Mouse (Mus musculus) kidney, postnatal 4 days (tissue): ENCODE results near the gene Fam71e1.

Experiments
- DNase-seq, 2 experiments: peaks; one replicate each; pipeline ENCODE4 v3.0.0; 2021; ENCODE audit warnings: mixed read lengths in 2 of 2

Fam71e1 gene

GRCm38 (mm10) chr7:44501563-44502115 lies 5.3 kb downstream of the Fam71e1 start:
- peak; percentile 83 to 86 for DNase-seq

- DNase-seq, result no peak
Observed at GRCm38 (mm10) chr7:44507491-44507890, 11.1 kb downstream of the Fam71e1 start.

- DNase-seq, result no peak
Observed at GRCm38 (mm10) chr7:44519240-44519913, 23.0 kb downstream of the Fam71e1 start.

GRCm38 (mm10) chr7:44520990-44521389 lies 24.6 kb downstream of the Fam71e1 start:
- DNase-seq, result no peak

- DNase-seq, result peak; percentile 80 to 87
Observed at GRCm38 (mm10) chr7:44521710-44522109, 25.3 kb downstream of the Fam71e1 start.

GRCm38 (mm10) chr7:44523056-44523455 lies 26.7 kb downstream of the Fam71e1 start:
- DNase-seq, result no peak

- DNase-seq, result peak; percentile 31 to 56
Observed at GRCm38 (mm10) chr7:44524502-44524901, 28.1 kb downstream of the Fam71e1 start, which contains the start of gene Mybpc2. TSS of gene Mybpc2 (minus strand) at chr7:44524656.

GRCm38 (mm10) chr7:44525126-44525832 lies 28.9 kb downstream of the Fam71e1 start:
- DNase-seq, result peak; percentile 80 to 88

- DNase-seq, result no peak
Observed at GRCm38 (mm10) chr7:44526414-44527154, 30.2 kb downstream of the Fam71e1 start.

- DNase-seq, result peak; percentile 85 to 88
Observed at GRCm38 (mm10) chr7:44527483-44528398, 31.4 kb downstream of the Fam71e1 start.

GRCm38 (mm10) chr7:44529518-44529917 lies 33.1 kb downstream of the Fam71e1 start:
- DNase-seq, result no peak

- DNase-seq, result no peak
Observed at GRCm38 (mm10) chr7:44530507-44530906, 34.1 kb downstream of the Fam71e1 start.

GRCm38 (mm10) chr7:44531207-44531606 lies 34.8 kb downstream of the Fam71e1 start:
- DNase-seq, result no peak

GRCm38 (mm10) chr7:44531946-44532732 lies 35.8 kb downstream of the Fam71e1 start, which contains the start of gene Spib:
TSS of gene Spib (minus strand) at chr7:44532071.
- DNase-seq, result no peak

GRCm38 (mm10) chr7:44532918-44533745 lies 36.8 kb downstream of the Fam71e1 start:
- no peak for DNase-seq

GRCm38 (mm10) chr7:44533746-44534045 lies 37.3 kb downstream of the Fam71e1 start:
- no peak for DNase-seq

- DNase-seq, result no peak
Observed at GRCm38 (mm10) chr7:44534242-44534641, 37.9 kb downstream of the Fam71e1 start.

- DNase-seq, result no peak
Observed at GRCm38 (mm10) chr7:44534656-44535441, 38.5 kb downstream of the Fam71e1 start.
